Mouse (Mus musculus) yolk sac, embryonic 10.5 days (tissue): ENCODE measurements around the gene Nav2.

Source experiments
- DNase-seq: peaks from one replicate; pipeline ENCODE4 v3.0.0-alpha.2; 2017; ENCODE audit warnings: low spot score

Nav2 gene

DNA sequence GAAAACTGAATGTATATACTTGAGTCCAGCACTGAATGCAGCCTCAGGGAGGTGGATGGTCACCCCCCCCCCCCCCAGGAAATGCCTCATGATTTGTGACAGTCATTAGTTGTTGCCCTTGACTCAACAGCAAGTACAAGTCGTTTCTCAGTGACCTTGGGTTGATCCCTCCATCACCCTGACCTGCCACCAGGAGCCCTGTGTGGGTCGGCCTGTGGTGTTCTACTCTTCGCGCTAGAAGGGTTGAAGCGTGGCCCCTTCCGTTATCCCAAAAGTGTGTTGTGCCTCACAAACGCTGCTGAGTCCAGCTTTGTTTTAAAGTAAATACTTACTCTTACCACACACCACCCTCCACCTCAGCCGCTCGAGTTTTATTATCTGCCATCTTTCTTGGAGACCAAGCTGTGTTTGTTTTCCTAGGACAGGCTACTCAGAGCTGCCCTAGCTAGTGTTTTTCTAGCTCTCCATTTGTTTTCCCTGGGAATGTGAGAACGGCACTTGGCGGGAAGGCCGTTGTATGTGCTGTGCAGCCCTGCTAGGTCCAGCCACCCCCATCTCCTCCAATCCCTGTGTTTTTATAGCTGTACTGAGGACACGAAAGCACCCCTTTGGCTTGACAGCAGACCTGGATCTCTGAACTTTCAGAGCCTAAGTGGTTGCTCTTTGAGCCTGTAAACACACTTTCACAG, 659.0 kb downstream of the Nav2 start:
- DNase-seq = peak; percentile 48

DNA sequence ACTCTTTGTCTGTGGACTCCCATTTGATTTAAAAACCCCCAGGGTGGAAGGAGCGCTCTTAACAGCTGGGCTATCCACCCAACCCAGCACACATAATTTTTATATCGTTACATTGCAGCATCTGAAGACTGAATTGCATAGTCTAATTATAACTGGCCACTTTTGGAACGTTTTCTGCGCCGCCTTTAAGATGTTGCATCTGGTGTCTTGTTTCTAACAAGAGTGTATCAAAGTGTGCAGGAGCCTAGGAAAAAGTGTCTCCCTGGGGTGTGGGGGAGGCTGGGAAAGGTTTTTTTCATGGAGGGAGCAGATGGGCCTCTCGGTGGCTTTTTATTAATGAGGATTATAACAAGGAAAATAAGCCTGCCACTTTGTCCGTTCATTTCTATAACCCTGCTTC, 661.1 kb downstream of the Nav2 start:
- DNase-seq = no peak

DNA sequence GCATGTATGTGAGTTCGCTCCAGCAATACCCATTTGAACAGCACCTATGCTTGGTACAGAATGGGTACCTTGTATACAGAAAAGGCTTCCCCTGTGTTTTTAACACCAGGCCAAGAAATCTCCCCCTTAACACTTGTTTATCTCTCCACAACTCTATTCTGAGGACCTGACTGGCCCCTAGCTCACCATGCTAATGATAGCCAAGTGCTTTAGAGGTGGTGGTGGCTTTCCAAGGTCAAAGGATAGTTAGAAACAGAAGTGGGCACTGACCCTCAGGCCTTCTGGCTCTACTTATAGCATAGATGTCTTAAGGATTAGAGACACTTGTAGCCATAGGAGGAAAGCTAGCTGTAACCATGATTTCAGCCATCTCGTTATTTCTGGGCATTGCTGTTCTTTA, 663.1 kb downstream of the Nav2 start:
- DNase-seq = no peak

- DNase-seq = no peak
Observed at GRCm38 (mm10) chr7:49575226-49575625, 666.7 kb downstream of the Nav2 start.

- DNase-seq = no peak
Observed at GRCm38 (mm10) chr7:49577096-49577495, 668.6 kb downstream of the Nav2 start.

DNA sequence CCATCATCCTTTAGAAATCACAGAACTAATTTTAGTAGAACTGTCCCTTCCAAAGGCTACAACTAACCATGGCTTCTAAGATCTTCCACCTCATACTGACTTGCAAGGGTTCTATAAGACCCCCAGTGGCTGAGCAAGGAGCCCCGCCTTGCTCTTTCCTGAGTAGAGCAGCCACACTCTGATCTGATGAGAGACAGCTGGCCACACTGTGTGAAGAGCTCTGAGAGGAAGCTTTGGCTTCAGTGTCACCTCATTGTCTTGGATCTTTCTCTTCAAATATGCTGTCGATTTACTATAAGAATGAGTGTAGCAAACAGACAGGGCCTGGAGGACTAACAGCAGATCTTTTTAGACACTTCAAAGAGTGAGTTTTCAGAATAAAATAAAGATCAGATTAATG, 673.4 kb downstream of the Nav2 start:
- DNase-seq = no peak

- no peak for DNase-seq
Observed at GRCm38 (mm10) chr7:49582551-49582950, 674.0 kb downstream of the Nav2 start.

GRCm38 (mm10) chr7:49583176-49583575, 674.7 kb downstream of the Nav2 start:
- DNase-seq = no peak

GRCm38 (mm10) chr7:49586530-49587120, 678.1 kb downstream of the Nav2 start:
- no peak for DNase-seq

DNA sequence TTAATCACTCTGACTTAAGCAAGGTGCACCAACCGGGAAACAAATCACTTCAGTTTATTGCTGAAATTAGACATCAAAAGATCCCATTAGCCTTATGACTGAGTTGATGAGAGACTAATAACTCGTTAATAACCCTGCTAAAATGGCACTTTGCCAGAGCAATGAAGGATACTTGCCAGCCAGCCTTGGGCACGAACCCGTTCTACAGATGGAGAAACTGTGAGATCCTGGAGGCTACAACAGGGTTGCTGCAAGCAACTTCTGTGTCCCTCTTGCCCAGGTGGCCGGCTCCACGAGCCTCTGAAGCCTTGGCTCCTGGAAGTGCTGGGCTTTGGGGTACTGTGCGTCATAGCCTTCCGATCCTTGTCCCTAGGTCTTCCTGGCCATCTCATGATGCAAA, 681.1 kb downstream of the Nav2 start:
- no peak for DNase-seq

DNA sequence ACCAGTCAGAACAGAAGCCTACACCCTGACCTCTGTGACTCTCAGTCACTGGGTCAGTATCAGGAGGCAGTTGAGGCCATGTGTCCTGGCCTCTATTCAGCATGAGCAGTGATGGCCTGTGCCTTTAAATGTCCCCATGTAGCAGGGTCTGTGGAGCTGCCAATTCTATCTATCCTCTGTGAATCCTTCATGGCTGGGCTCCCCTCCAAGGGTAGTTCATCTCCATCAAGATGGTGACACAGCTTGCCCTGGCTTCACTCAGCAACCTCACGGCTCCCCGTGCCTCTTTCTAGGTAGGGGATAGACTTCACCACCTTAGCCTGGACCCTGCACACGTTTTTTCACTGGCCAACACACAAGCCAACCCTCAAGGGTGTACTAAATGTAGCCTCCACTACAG, 689.3 kb downstream of the Nav2 start:
- DNase-seq = no peak

DNA sequence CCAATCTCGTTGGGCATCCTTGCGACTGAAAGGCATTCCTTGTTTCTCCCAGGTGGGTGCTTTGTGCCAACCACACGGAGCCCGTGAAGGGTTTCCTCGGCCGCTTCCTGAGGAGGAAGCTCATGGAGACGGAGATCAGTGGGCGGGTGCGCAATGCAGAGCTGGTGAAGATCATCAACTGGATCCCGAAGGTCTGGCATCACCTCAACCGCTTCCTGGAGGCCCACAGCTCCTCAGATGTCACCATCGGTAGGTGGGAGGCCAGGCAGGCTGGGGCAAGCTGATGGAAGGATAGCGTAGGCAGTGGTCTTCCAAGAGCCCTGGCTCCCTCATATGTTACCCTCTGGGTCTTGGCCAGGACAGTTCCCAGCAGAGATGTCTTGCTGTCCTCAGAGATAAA, 689.7 kb downstream of the Nav2 start:
- DNase-seq = no peak

DNA sequence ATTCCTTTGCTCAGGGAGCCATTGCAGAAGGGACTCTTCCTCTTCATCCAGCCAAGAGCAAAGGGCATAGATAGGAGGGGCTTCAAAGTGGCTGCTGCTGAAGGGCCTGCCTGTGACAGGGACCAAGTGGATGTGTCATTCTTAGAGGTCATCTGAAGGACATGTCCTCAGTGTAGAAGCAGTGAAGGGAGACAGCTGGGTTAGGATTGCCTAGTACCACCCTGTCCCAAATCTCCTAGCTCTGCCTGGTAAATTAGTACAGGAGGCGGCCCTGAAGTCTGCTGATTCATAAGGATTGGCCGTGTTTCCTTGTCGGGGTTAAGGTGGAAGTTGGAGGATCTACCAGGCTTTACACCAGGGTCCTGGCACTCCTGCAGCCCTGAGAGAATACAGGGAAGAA, 691.4 kb downstream of the Nav2 start:
- DNase-seq = no peak

DNA sequence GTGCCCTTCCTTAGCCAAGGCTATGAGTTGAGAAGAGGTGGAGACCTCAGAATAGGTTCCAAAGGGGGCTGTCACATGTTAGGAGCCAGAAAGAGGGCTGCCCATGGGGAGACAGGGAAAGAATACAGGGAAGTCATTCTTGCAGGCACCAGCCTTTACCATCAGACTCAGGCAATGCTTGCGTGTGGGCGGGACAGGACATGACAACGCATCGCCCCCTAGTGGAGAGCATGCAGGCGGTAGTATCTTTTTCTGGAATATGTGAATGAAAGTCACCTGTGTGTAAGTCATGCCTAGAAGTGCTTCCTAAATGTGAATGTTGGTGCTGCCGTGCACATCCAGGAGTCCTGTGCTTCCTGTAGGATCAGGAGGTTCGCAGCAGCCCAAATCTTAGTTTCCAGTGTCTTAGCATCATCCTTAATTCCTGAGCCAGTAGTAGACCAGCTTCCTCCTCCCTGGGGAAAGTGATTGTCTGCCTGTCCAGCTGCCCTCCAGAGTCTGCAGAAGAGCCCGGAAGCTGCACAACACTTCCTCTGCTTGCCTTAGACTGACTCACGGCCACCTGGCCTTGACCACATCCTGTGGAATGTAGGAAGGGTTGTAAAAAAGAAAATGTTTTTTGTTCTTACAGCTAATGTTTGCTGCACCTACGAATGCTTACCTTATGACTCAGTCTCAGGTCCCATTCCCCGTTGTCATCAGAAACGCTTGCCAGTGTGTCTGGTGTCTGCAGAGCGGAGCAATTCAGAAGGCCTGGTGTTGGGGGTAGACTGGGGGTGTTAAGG, 692.9 kb downstream of the Nav2 start:
- DNase-seq = peak; percentile 66

GRCm38 (mm10) chr7:49604244-49604643, 695.7 kb downstream of the Nav2 start:
- no peak for DNase-seq

- no peak for DNase-seq
Observed at GRCm38 (mm10) chr7:49604965-49605795, 696.7 kb downstream of the Nav2 start.

DNA sequence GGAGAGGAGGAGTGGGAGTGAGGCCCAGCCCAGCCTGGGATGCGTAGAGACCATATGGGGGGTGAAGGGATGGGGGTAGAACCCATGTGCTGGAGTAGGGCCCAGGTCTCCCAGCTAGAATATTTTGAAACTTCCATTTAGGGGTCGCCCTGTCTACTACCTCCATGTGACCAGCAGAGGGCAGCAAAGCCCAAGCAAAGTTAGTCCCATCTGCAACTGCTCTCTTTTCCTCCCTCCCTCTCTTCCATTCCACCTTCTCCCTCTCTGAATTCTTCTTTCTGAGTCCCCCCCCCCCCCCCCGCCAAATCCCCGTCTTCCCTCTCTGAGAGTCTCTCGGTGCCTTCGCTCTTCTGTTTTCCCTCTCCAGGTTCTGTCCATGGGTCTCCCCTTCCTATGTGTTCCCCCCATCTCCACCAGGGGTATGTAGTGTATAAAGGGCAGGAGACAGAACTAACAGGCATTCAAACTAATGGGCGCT, 707.8 kb downstream of the Nav2 start:
- DNase-seq = peak; percentile 50

- DNase-seq = no peak
Observed at GRCm38 (mm10) chr7:49617087-49617486, 708.6 kb downstream of the Nav2 start.

DNA sequence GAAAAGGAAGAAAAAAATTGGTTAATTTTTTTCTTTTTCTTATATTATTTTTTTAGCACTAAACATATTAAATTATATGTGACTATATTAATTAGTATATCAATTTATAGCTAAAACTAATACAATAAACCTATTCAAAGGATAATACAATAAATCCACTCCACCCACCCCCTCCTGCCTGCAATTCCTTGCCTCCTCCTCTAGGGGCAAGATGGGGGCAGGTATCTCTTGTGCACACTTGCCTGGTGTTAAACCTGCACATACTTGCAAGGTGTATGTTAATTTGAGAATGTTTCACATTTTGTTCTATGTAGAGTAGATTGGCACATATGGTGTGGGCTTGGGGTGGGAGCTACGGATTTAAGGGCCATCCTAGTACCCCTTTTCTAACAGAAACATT, 711.6 kb downstream of the Nav2 start:
- no peak for DNase-seq

DNA sequence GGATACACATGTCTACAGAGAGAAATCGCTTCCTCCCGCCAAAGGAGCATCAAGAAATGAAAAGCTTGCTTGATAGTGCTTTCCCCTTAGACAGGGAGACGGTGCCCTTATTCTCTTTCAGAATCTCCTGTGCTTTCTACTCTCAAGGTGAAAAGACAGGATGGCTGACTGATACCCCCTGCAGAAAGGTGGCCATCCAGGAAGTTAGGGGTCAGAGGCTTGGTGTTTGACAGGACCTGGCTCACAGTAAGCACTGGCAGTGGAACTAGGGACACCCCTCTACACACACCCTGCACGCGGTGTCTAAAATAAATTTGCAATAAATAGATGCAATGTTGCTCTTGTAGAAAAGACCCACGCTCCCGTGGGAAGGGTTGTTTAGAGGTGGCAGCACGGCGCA, 723.4 kb downstream of the Nav2 start:
- DNase-seq = no peak

DNA sequence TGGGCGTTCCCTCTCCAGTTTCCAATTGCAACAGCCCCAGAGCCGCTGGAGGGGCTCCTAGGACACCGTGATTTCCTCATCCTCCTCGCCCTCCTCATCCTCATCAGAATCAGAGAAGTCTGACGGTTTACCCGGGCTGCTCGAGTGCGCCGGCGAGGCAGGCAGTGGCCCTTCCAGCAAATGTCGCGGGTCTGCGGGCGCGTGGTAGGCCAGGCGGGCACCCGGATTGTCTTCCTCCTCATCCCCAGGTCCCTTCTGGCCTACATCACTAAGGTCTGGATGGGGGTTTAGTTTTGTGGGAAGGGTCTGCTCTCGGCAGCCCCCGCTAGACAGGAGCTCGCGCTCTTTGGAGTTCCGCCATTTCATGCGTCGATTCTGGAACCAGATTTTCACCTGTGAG, 723.9 kb downstream of the Nav2 start:
- DNase-seq = no peak

DNA sequence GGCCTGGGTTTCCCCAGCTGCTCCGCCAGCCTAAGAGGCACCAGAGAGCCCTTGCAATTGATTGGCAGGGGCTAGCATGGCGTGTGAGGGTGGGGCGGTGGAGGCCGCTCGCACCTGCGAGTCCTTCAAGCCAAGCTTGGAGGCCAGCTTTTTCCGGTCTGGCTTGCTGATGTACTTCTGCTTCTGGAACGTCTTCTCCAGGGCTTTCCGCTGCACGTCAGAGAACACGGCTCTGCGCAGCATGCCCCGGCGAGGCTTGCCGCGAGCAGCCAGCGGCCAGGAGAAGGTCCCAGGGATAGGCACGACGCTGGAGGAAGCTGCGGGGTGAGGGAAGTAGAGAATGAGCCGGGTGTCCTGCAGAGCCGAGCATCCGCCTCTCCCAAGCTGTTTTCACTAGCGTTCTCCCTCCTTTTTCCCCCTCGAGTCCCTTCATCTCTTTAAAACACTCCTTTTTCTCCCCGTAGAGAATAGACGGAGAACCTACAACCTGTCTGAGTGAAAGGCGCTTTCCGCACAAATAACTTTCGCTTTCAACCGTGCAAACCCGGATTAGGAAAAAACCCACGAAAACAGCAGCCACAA, 725.0 kb downstream of the Nav2 start:
- DNase-seq = no peak
